Mouse (Mus musculus) heart, postnatal 0 days (tissue): ENCODE measurements around the gene Fndc5. TPM values are rescaled to one million over a fixed set of nuclear protein-coding genes. Genes with fewer than 3 reads are reported as not detected.

ENCODE experiments used
- ATAC-seq: fragments of 200-750 bp; cut with Nextera tagmentation; 2 replicates; pipeline ENCODE4 v1.8.0; 2017; ENCODE audit warnings: low read depth, moderate number of reproducible peaks, moderate library complexity; ENCODE audit not compliant: insufficient read depth
- DNase-seq: peaks from one replicate; pipeline ENCODE4 v3.0.0-alpha.2; 2016; ENCODE audit warnings: low spot score
- H3K27ac ChIP-seq: fragments of 300-500 bp; sonication (generic); 2 replicates; pipeline ENCODE4 v1.5.1; 2014; ENCODE audit warnings: low read depth, mild to moderate bottlenecking
- H3K27me3 ChIP-seq: fragments of 300-500 bp; sonication (generic); 2 replicates; pipeline ENCODE4 v1.6.1; 2014; ENCODE audit warnings: low read length, mixed read lengths; ENCODE audit not compliant: control insufficient read depth, insufficient read depth
- H3K36me3 ChIP-seq: fragments of 300-500 bp; sonication (generic); replicated peaks from 2 replicates; pipeline ENCODE4 v1.6.1; 2014; ENCODE audit warnings: low read length, mixed read lengths; ENCODE audit not compliant: control insufficient read depth, insufficient read depth
- H3K4me1 ChIP-seq: fragments of 300-500 bp; sonication (generic); 2 replicates; pipeline ENCODE4 v1.6.1; 2014; ENCODE audit warnings: antibody characterized with exemption; ENCODE audit not compliant: control insufficient read depth, insufficient read depth
- H3K4me2 ChIP-seq: fragments of 300-500 bp; sonication (generic); 2 replicates; pipeline ENCODE4 v1.6.1; 2014; ENCODE audit warnings: low read depth, mild to moderate bottlenecking, low read length, moderate library complexity
- H3K4me3 ChIP-seq: fragments of 300-500 bp; sonication (generic); 2 replicates; pipeline ENCODE4 v1.5.1; 2014; ENCODE audit warnings: low read depth, low read length
- H3K9ac ChIP-seq: fragments of 300-500 bp; sonication (generic); replicated peaks from 2 replicates; pipeline ENCODE4 v1.6.1; 2014; ENCODE audit warnings: low read depth, low read length, mixed read lengths
- H3K9me3 ChIP-seq: fragments of 300-500 bp; sonication (generic); replicated peaks from 2 replicates; pipeline ENCODE4 v1.6.1; 2016; ENCODE audit warnings: low read length; ENCODE audit not compliant: control insufficient read depth
- CTCF ChIP-seq: IDR thresholded peaks from 2 replicates; pipeline ENCODE4 v1.5.1; 2016; ENCODE audit warnings: antibody characterized with exemption, control low read depth, low read depth
- EP300 ChIP-seq: IDR thresholded peaks from 2 replicates; pipeline ENCODE4 v1.6.1; 2016; ENCODE audit warnings: antibody characterized with exemption, low read depth
- WGBS: fragments of 180-500 bp; shearing (Covaris S2); extraction: QIAGEN DNeasy Blood & Tissue Kit; methylation state at CpG from one replicate; pipeline ENCODE4 v1.1.7; 2014; 5-methylcytosine and 5-hydroxymethylcytosine counted together
- polyA plus RNA-seq: library from polyadenylated mRNA; unstranded; fragments of >200 nt; fragmentation: Nextera tagmentation; extraction: Ambion mirVana; gene quantifications from 2 replicates; pipeline ENCODE4 v1.2.1, GENCODE M21; 2015
- total RNA-seq: library from RNA; depleted of rRNA; stranded (reverse); fragments of >200 nt; gene quantifications from 2 replicates; pipeline ENCODE4 v1.2.3, GENCODE M21; 2014; ENCODE audit warnings: low replicate concordance; rRNA removed

Fndc5 gene
- total and polyA plus RNA-seq, 2 experiments from 2014 or later = 50.7 to 71.1 TPM

GRCm38 (mm10) chr4:129188041-129188659 is 51.4 kb downstream of the Fndc5 start:
- peak overlapping the region; percentile 91 for H3K9ac ChIP-seq
- WGBS = 45% methylated on average over 5 of the region's 5 CpGs
- DNase-seq (no peak), ATAC-seq (no peak)
- H3K36me3 ChIP-seq = no peaks in the 10 kb centered on the region; the same call in 1 of the 2 replicates
- TF ChIP-seq CTCF = no peak
- TF ChIP-seq EP300 = no peak
- H3K9me3 ChIP-seq = no peaks in the 10 kb centered on the region
- H3K27ac ChIP-seq = no peak overlapping the region
- peak overlapping the region; percentile 86 for H3K4me2 ChIP-seq
- peak overlapping the region; percentile 98 for H3K4me3 ChIP-seq
- H3K27me3 ChIP-seq = no peaks in the 10 kb centered on the region
- peaks cover 17% of the 10 kb centered on the region for H3K4me1 ChIP-seq

DNA sequence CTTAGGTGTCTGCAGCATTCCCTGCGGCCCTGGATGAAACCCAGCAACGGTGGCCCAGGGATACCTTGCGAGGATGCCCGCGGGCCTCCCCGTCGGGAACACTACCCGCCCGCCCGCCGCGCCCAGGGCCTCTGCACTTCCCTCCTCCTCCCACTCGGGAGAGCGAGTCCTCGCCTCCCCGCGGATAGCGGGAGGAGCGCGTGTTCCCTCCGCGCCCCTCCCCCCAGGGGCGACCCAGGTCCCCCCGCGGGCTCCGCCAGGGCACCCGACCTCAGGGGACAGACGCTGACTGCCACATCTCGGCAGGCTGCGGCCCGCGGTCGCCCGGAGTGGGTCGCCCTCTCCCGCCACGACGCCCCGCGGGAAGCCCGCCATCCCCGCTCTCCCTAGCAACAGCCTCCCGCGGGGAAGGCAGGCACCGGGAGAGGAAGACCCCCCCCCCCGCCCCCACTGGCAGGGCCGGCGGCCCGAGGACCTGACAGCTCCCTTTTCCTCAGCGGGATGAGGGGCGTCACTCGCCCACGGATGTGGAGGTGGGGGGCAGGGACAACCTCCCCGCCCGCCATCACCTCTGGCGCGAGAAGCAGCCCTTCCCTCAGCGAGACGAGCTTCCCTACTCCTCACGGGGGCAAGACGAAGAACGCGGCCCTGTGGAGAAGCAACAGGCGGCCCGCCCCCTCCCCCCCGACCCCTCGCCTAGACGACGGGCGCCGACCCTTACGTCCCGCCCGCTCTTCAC is 52.2 kb downstream of the Fndc5 start:
- TF ChIP-seq CTCF (no peak), EP300 (no peak)
- peak overlapping the region; percentile 91 for H3K9ac ChIP-seq
- WGBS = 1% methylated on average over 45 of the region's 74 CpGs
- ATAC-seq (peak; percentile 46), DNase-seq (peak; percentile 14)
- H3K36me3 ChIP-seq = no peaks in the 10 kb centered on the region; the same call in 1 of the 2 replicates
- H3K9me3 ChIP-seq = no peaks in the 10 kb centered on the region
- H3K4me2 ChIP-seq = peak overlapping the region; percentile 86
- H3K4me3 ChIP-seq = peak overlapping the region; percentile 98
- peak overlapping the region; percentile 90 for H3K27ac ChIP-seq
- H3K4me1 ChIP-seq = peaks cover 17% of the 10 kb centered on the region
- no peaks in the 10 kb centered on the region for H3K27me3 ChIP-seq

GRCm38 (mm10) chr4:129189542-129190519 is 53.0 kb downstream of the Fndc5 start, which contains the start of the genes S100pbp and Yars:
S100pbp (minus strand) TSS chr4:129189727.
Yars (plus strand) TSS chr4:129189760.
- Histone ChIP-seq H3K27me3 (no peaks in the 10 kb centered on the region), H3K9me3 (no peaks in the 10 kb centered on the region), H3K4me3 (peak within 1 kb of the TSS; percentile 98), H3K9ac (peak within 1 kb of the TSS; percentile 91), H3K4me1 (peaks cover 17% of the 10 kb centered on the region), H3K4me2 (peak within 1 kb of the TSS; percentile 89), H3K36me3 (no peaks in the 10 kb centered on the region; the same call in 1 of the 2 replicates), H3K27ac (peak within 1 kb of the TSS; percentile 90)
- 1% methylated on average over 58 of the region's 58 CpGs for WGBS
- TF ChIP-seq CTCF (peak; percentile 29), EP300 (peak; percentile 88)
- ATAC-seq (peak; percentile 95), DNase-seq (peak; percentile 97)

DNA sequence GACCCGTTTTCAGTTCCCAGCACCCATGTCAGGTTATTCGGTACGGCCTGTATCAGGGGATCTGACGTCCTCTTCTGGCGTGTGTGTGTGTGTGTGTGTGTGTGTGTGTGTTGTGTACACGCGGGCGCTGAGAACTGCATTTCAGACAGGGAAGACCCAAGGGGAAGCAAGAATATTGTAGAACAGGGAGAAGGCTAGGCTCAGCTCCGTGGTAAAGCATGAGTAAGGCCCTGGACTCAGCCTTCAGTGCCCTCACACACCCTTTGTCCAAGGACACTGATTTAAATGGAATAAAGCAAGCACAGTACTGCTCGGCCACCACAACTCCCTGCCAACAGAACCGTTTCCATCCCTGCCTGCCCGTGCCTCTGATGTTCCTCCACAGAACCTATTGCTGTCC is 53.7 kb downstream of the Fndc5 start:
- peak overlapping the region; percentile 72 for H3K9ac ChIP-seq
- TF ChIP-seq EP300 (no peak), CTCF (no peak)
- no peaks in the 10 kb centered on the region; the same call in 1 of the 2 replicates for H3K36me3 ChIP-seq
- H3K4me3 ChIP-seq = peak overlapping the region; percentile 98
- no peak for DNase-seq
- no peaks in the 10 kb centered on the region for H3K27me3 ChIP-seq
- peak overlapping the region; percentile 86 for H3K27ac ChIP-seq
- H3K4me1 ChIP-seq = peaks cover 17% of the 10 kb centered on the region
- no peaks in the 10 kb centered on the region for H3K9me3 ChIP-seq
- 4% methylated on average over 12 of the region's 12 CpGs for WGBS
- peak overlapping the region; percentile 89 for H3K4me2 ChIP-seq
- ATAC-seq = no peak

DNA sequence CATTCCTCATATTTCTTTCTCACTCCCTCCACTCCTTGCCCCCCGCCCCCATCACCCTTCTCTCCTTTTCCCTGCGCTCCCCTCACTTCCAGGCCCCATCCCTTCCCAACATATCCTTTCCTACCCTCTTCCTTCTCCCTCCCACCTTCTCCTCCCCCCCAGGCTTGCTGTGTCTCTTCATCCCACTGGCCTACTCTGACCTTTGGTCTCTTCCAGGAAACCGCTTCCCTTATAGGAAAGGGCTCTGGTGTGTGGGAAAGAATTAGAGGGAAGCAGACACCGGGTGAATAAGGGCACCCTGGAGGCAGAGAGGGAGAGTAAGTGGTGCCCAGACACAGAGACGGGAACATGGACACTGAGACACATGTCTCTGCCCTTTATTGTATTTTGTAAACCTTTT is 54.9 kb downstream of the Fndc5 start:
- TF ChIP-seq CTCF (no peak), EP300 (no peak)
- WGBS = 63% methylated on average over 5 of the region's 5 CpGs
- no peak overlapping the region for H3K27ac ChIP-seq
- H3K36me3 ChIP-seq = peaks cover 8% of the 10 kb centered on the region; the same call in 1 of the 2 replicates
- no peak for DNase-seq
- no peaks in the 10 kb centered on the region for H3K27me3 ChIP-seq
- no peak overlapping the region for H3K4me3 ChIP-seq
- ATAC-seq = no peak
- no peak overlapping the region for H3K4me2 ChIP-seq
- H3K4me1 ChIP-seq = peaks cover 17% of the 10 kb centered on the region
- no peaks in the 10 kb centered on the region for H3K9me3 ChIP-seq
- H3K9ac ChIP-seq = no peak overlapping the region

Other genes with a start within 250 kb of the Fndc5 start
- gene Azin2, start 174.6 kb upstream of the Fndc5 start, total RNA-seq = 4.8 and 7.7 TPM in 2 replicates
- 6.0 and 7.1 TPM in 2 replicates for gene Azin2, start 174.6 kb upstream of the Fndc5 start, polyA plus RNA-seq
- 46.0 and 58.6 TPM in 2 replicates for gene Ak2, start 145.0 kb upstream of the Fndc5 start, total RNA-seq
- 148 and 153 TPM in 2 replicates for gene Ak2, start 145.0 kb upstream of the Fndc5 start, polyA plus RNA-seq
- gene Rnf19b, start 78.7 kb upstream of the Fndc5 start, total RNA-seq = 25.6 and 46.0 TPM in 2 replicates
- 5.8 and 7.2 TPM in 2 replicates for gene Rnf19b, start 78.7 kb upstream of the Fndc5 start, polyA plus RNA-seq
- 1.1 TPM in 1 of 2 replicates, not detected in the other for gene Tmem54, start 31.5 kb upstream of the Fndc5 start, total RNA-seq
- not detected in 2 replicates for gene Tmem54, start 31.5 kb upstream of the Fndc5 start, polyA plus RNA-seq
- not detected in 2 replicates for gene Hpca, start 15.0 kb upstream of the Fndc5 start, total RNA-seq
- 0.16 and 0.25 TPM in 2 replicates for gene Hpca, start 15.0 kb upstream of the Fndc5 start, polyA plus RNA-seq
- gene S100pbp, start 52.7 kb downstream of the Fndc5 start, total RNA-seq = 16.0 and 24.5 TPM in 2 replicates
- gene S100pbp, start 52.7 kb downstream of the Fndc5 start, polyA plus RNA-seq = 5.9 and 6.9 TPM in 2 replicates
- 24.7 and 27.3 TPM in 2 replicates for gene Yars, start 52.8 kb downstream of the Fndc5 start, total RNA-seq
- 30.8 and 31.5 TPM in 2 replicates for gene Yars, start 52.8 kb downstream of the Fndc5 start, polyA plus RNA-seq
- gene C77080, start 124.4 kb downstream of the Fndc5 start, total RNA-seq = 7.8 and 9.0 TPM in 2 replicates
- gene C77080, start 124.4 kb downstream of the Fndc5 start, polyA plus RNA-seq = 0.77 and 0.78 TPM in 2 replicates
- gene Sync, start 150.6 kb downstream of the Fndc5 start, total RNA-seq = 1.4 and 1.9 TPM in 2 replicates
- 3.4 and 3.8 TPM in 2 replicates for gene Sync, start 150.6 kb downstream of the Fndc5 start, polyA plus RNA-seq
- 97.3 and 101 TPM in 2 replicates for gene Rbbp4, start 198.4 kb downstream of the Fndc5 start, total RNA-seq
- gene Rbbp4, start 198.4 kb downstream of the Fndc5 start, polyA plus RNA-seq = 221 and 222 TPM in 2 replicates
- gene Zbtb8os, start 198.7 kb downstream of the Fndc5 start, total RNA-seq = 13.5 and 20.8 TPM in 2 replicates
- 32.2 and 33.7 TPM in 2 replicates for gene Zbtb8os, start 198.7 kb downstream of the Fndc5 start, polyA plus RNA-seq
- gene Zbtb8a, start 241.1 kb downstream of the Fndc5 start, total RNA-seq = 14.0 and 15.4 TPM in 2 replicates
- 7.0 TPM in 2 replicates for gene Zbtb8a, start 241.1 kb downstream of the Fndc5 start, polyA plus RNA-seq